Mouse (Mus musculus) kidney, postnatal 4 days (tissue): ENCODE measurements at regions not wholly inside any gene's neighbourhood (a gene's known extent, or its start where the extent isn't known, plus 50 kb on each side); places are given as distances from the start of the nearest gene placed in this dataset.

Experiments
- DNase-seq, 2 experiments: peaks; one replicate each; pipeline ENCODE4 v3.0.0; 2021; ENCODE audit warnings: mixed read lengths in 2 of 2

- DNase-seq: no peak
Measured at GRCm38 (mm10) chrX:112984668-112985067, 200.6 kb downstream of the Chm start.

- no peak for DNase-seq
Measured at GRCm38 (mm10) chrX:112984073-112984472, 201.2 kb downstream of the Chm start.

- DNase-seq: peak; percentile 3 to 4
Measured at GRCm38 (mm10) chrX:112978583-112978982, 206.7 kb downstream of the Chm start.

GRCm38 (mm10) chrX:112964093-112964492, 221.2 kb downstream of the Chm start:
- no peak for DNase-seq

GRCm38 (mm10) chrX:112949792-112950191, 235.5 kb downstream of the Chm start:
- DNase-seq: no peak

GRCm38 (mm10) chrX:112947521-112947920, 237.8 kb downstream of the Chm start:
- no peak for DNase-seq

GRCm38 (mm10) chrX:112925542-112926182, 227.2 kb upstream of the Pof1b start:
- no peak for DNase-seq

GRCm38 (mm10) chrX:112903631-112904410, 205.4 kb upstream of the Pof1b start:
- no peak for DNase-seq

- no peak for DNase-seq
Measured at GRCm38 (mm10) chrX:112886539-112886938, 188.1 kb upstream of the Pof1b start.
